Mouse (Mus musculus): ENCODE measurements around the gene Elp1.

DNA sequence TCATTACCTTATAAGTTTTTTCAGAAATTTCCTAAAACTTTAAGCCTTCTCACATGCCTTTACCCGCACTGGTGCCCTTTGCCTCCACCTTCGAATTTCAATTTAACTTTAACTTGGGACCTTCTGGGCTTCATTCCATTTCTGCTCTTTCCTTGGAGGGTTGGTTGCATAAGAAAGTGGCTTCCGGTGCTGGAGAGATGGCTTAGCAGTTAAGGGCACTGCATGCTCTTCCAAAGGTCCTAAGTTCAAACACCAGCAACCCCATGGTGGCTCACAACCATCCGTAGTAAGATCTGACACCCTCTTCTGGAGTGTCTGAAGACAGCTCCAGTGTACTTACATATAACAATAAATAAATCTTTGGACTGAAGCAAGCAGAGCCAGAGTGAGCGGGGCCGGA lies 78.9 kb downstream of the Elp1 start:
- TF ChIP-seq CTCF (conservative IDR thresholded peaks at IDR 0.05 in 1 of 2, IDR thresholded peaks at IDR 0.05 in 1 of 2; ENCODE audit: low read depth in 2 of 2, low read length in 2 of 2), result no peak
- TF ChIP-seq USF2 (conservative IDR thresholded peaks at IDR 0.05; ENCODE audit: low read depth, low read length), result no peak
- no peak for TF ChIP-seq JUN (IDR thresholded peaks at IDR 0.05; ENCODE audit: insufficient read depth, low read depth, low read length)

Measured in CH12.LX (cell line).